Mouse (Mus musculus) CH12.LX (cell line): ENCODE measurements around the gene Zfp3. TPM values are rescaled to one million over a fixed set of nuclear protein-coding genes. Genes with fewer than 3 reads are reported as not detected.

ENCODE experiments used
- DNase-seq: peaks from one replicate; pipeline ENCODE4 v3.0.0-alpha.2; 2013; ENCODE audit errors: extremely low read depth
- H3K27ac ChIP-seq: 2 replicates; pipeline ENCODE4 v1.5.1; 2012; ENCODE audit warnings: low read depth, mild to moderate bottlenecking, control low read depth, moderate library complexity; ENCODE audit not compliant: insufficient read depth
- H3K27me3 ChIP-seq: replicated peaks from 2 replicates; pipeline ENCODE3; 2012; ENCODE audit warnings: inconsistent platforms
- H3K36me3 ChIP-seq, 2 experiments: replicated peaks in 1 of 2; 2 replicates each; pipeline versions ENCODE3 to v1.6.1; 2012; ENCODE audit warnings: inconsistent platforms in 1 of 2, low read length in 1 of 2, mild to moderate bottlenecking in 1 of 2, mixed read lengths in 1 of 2, moderate library complexity in 1 of 2; ENCODE audit not compliant: control insufficient read depth in 1 of 2, insufficient read depth in 1 of 2
- H3K4me1 ChIP-seq, 2 experiments: 2 replicates each; pipeline ENCODE4 v1.6.1; 2012; ENCODE audit warnings: inconsistent platforms in 1 of 2, moderate library complexity in 1 of 2; ENCODE audit not compliant: insufficient read depth in 2 of 2, control insufficient read depth in 1 of 2
- H3K4me2 ChIP-seq: 2 replicates; pipeline ENCODE4 v1.6.1; 2012; ENCODE audit warnings: low read depth, mild to moderate bottlenecking, control low read depth; ENCODE audit not compliant: poor library complexity, insufficient read depth, severe bottlenecking
- H3K4me3 ChIP-seq, 3 experiments: fragments of 150-350 bp in 1 of 3; sonication (generic) in 1 of 3; replicated peaks in 1 of 3; 2 replicates each; pipeline versions ENCODE3 to v1.5.1; 2011 to 2012; ENCODE audit warnings: low read depth in 2 of 3, low read length in 2 of 3, mild to moderate bottlenecking in 2 of 3, moderate library complexity in 2 of 3, control low read depth in 1 of 3, improper control_type of control experiment in 1 of 3, inconsistent platforms in 1 of 3, mixed read lengths in 1 of 3; ENCODE audit not compliant: poor library complexity in 1 of 3
- H3K79me2 ChIP-seq: replicated peaks from 2 replicates; pipeline ENCODE4 v1.6.1; 2012; ENCODE audit warnings: mild to moderate bottlenecking, moderate library complexity; ENCODE audit not compliant: control insufficient read depth, poor library complexity, insufficient read depth, severe bottlenecking; ENCODE audit errors: extremely low read depth
- H3K9ac ChIP-seq: 2 replicates; pipeline ENCODE4 v1.6.1; 2012; ENCODE audit warnings: low read depth, mild to moderate bottlenecking, control low read depth, moderate library complexity; ENCODE audit not compliant: insufficient read depth
- H3K9me3 ChIP-seq: replicated peaks from 2 replicates; pipeline ENCODE3; 2012; ENCODE audit warnings: low read length, inconsistent platforms, mixed read lengths
- CHD1 ChIP-seq: IDR thresholded peaks from 2 replicates; pipeline ENCODE4 v1.6.1; 2012; ENCODE audit warnings: low read depth, low read length, improper control_type of control experiment, inconsistent platforms
- EP300 ChIP-seq: IDR thresholded peaks from 2 replicates; pipeline ENCODE4 v1.6.1; 2011; ENCODE audit warnings: low read length, improper control_type of control experiment
- GABPA ChIP-seq: IDR thresholded peaks from 2 replicates; pipeline ENCODE4 v1.6.1; 2012; ENCODE audit warnings: low read depth, low read length, improper control_type of control experiment, inconsistent platforms; ENCODE audit not compliant: insufficient replicate concordance
- IRF4 ChIP-seq: IDR thresholded peaks from 2 replicates; pipeline ENCODE4 v1.6.1; 2014; ENCODE audit warnings: low read depth, mild to moderate bottlenecking, inconsistent platforms, low read length, improper control_type of control experiment
- JUN ChIP-seq: IDR thresholded peaks from 2 replicates; pipeline ENCODE4 v1.6.1; 2011; ENCODE audit warnings: low read depth, mild to moderate bottlenecking, low read length, improper control_type of control experiment, moderate library complexity; ENCODE audit not compliant: insufficient read depth
- MAFK ChIP-seq: IDR thresholded peaks from 2 replicates; pipeline ENCODE4 v1.6.1; 2011; ENCODE audit warnings: low read length, improper control_type of control experiment; ENCODE audit not compliant: insufficient replicate concordance
- MAZ ChIP-seq: IDR thresholded peaks from 2 replicates; pipeline ENCODE4 v1.6.1; 2012; ENCODE audit warnings: low read depth, mild to moderate bottlenecking, inconsistent platforms, low read length, improper control_type of control experiment, moderate library complexity
- NRF1 ChIP-seq: IDR thresholded peaks from 2 replicates; pipeline ENCODE4 v1.6.1; 2014; ENCODE audit warnings: low read depth, mild to moderate bottlenecking, inconsistent platforms, low read length, improper control_type of control experiment, moderate library complexity
- RCOR1 ChIP-seq: conservative IDR thresholded peaks from 2 replicates; pipeline ENCODE4 v1.6.1; 2012; ENCODE audit warnings: low read depth, mild to moderate bottlenecking, inconsistent platforms, low read length, improper control_type of control experiment
- SIN3A ChIP-seq: IDR thresholded peaks from 2 replicates; pipeline ENCODE4 v1.6.1; 2012; ENCODE audit warnings: low read length, improper control_type of control experiment, inconsistent platforms
- TBP ChIP-seq: conservative IDR thresholded peaks from 2 replicates; pipeline ENCODE4 v1.6.1; 2011; ENCODE audit warnings: low read depth, low read length, improper control_type of control experiment
- TCF12 ChIP-seq: IDR thresholded peaks from 2 replicates; pipeline ENCODE4 v1.6.1; 2014; ENCODE audit warnings: low read depth, mild to moderate bottlenecking, inconsistent platforms, low read length, improper control_type of control experiment
- USF2 ChIP-seq: conservative IDR thresholded peaks from 2 replicates; pipeline ENCODE4 v1.6.1; 2011; ENCODE audit warnings: low read depth, low read length, improper control_type of control experiment
- dilution Hi-C: fragments of 300-500 bp; cut with MboI; formaldehyde crosslinking; loops from 2 replicates; pipeline ENCODE4 v1.14.3; 2020; ENCODE audit warnings: low sequenced_read_pairs; ENCODE audit not compliant: extremely low pct_unique_long_range_greater_than_20kb, extremely low pct_ligation_motif_present
- in situ Hi-C: fragments of 300-500 bp; cut with MboI; formaldehyde crosslinking; loops from 3 replicates; pipeline ENCODE4 v1.14.3; 2019; ENCODE audit warnings: low sequenced_read_pairs, low pct_ligation_motif_present, low pct_unique_long_range_greater_than_20kb, mixed read lengths
- polyA plus RNA-seq: library from polyadenylated mRNA; unstranded; fragments of >175 nt; gene quantifications from 2 replicates; pipeline ENCODE4 v1.2.1, GENCODE M21; 2012; ENCODE audit warnings: low read depth; ENCODE audit not compliant: insufficient read length
- total RNA-seq, 2 experiments: library from RNA; depleted of rRNA; stranded (reverse); fragments of 300-350 nt in 1 of 2; fragments of >200 nt in 1 of 2; gene quantifications; 2 replicates each; pipeline ENCODE4 v1.2.3; 2012 to 2014

Gene Zfp3
- total and polyA plus RNA-seq, 3 experiments: 1.7 to 3.5 (median 2.0) TPM

- TF ChIP-seq CHD1 (no peak), TCF12 (no peak), RCOR1 (no peak), NRF1 (no peak), TBP (no peak), EP300 (peak; percentile 19; the same call in 1 of the 2 replicates), JUN (0 out of 2 replicates have a peak, but pooled peaks have one; percentile 15), USF2 (no peak), IRF4 (peak; percentile 67)
- no peak for DNase-seq
- Histone ChIP-seq H3K9ac (no peak overlapping the region), H3K4me3 (no peak overlapping the region), H3K36me3 (peaks cover 0 to 16% of the 10 kb centered on the region in 2 experiments), H3K27me3 (no peaks in the 10 kb centered on the region), H3K27ac (no peak overlapping the region), H3K79me2 (peaks cover 3% of the 10 kb centered on the region; the same call in 1 of the 2 replicates), H3K4me2 (no peak overlapping the region), H3K4me1 (peaks cover 38 to 61% of the 10 kb centered on the region in 2 experiments), H3K9me3 (no peaks in the 10 kb centered on the region)
- dilution Hi-C loops: no loop called here
- in situ Hi-C loops: no loop called here
Measured at GRCm38 (mm10) chr11:70790874-70791551, 27.0 kb downstream of the Zfp3 start.

GRCm38 (mm10) chr11:70791676-70792075 is 27.7 kb downstream of the Zfp3 start:
- dilution Hi-C loops (no loop called here), in situ Hi-C loops (no loop called here)
- Histone ChIP-seq H3K9ac (no peak overlapping the region), H3K79me2 (peaks cover 3% of the 10 kb centered on the region; the same call in 1 of the 2 replicates), H3K4me2 (no peak overlapping the region), H3K9me3 (no peaks in the 10 kb centered on the region), H3K4me1 (peaks cover 32 to 55% of the 10 kb centered on the region in 2 experiments), H3K27me3 (no peaks in the 10 kb centered on the region), H3K27ac (no peak overlapping the region), H3K4me3 (no peak overlapping the region), H3K36me3 (peaks cover 0 to 9% of the 10 kb centered on the region in 2 experiments)
- no peak for TF ChIP-seq NRF1
- no peak for TF ChIP-seq TBP
- no peak for TF ChIP-seq JUN
- no peak for TF ChIP-seq MAFK
- no peak for TF ChIP-seq MAZ
- no peak for TF ChIP-seq SIN3A
- no peak for TF ChIP-seq GABPA
- no peak for TF ChIP-seq IRF4
- DNase-seq: no peak
